Mouse (Mus musculus) testis, adult 2 months (tissue): Measurements from ENCODE around the gene Cmc1. TPM values are rescaled to one million over a fixed set of nuclear protein-coding genes. Genes with fewer than 3 reads are reported as not detected.

Experiments used
- H3K27ac ChIP-seq: fragments of 200-500 bp; 2 replicates; pipeline ENCODE4 v1.5.1; 2012; ENCODE audit warnings: low read depth, low read length; ENCODE audit not compliant: control insufficient read depth, insufficient read depth
- H3K27me3 ChIP-seq: fragments of 200-500 bp; 2 replicates; pipeline ENCODE4 v1.6.1; 2012; ENCODE audit warnings: mild to moderate bottlenecking, low read length, moderate library complexity; ENCODE audit not compliant: control insufficient read depth, insufficient read depth
- H3K36me3 ChIP-seq: fragments of 200-500 bp; 2 replicates; pipeline ENCODE4 v1.6.1; 2012; ENCODE audit warnings: mild to moderate bottlenecking, low read length; ENCODE audit not compliant: control insufficient read depth, insufficient read depth
- H3K4me1 ChIP-seq: fragments of 200-500 bp; 2 replicates; pipeline ENCODE4 v1.6.1; 2012; ENCODE audit warnings: low read length; ENCODE audit not compliant: control insufficient read depth, insufficient read depth
- H3K4me3 ChIP-seq: fragments of 200-500 bp; 2 replicates; pipeline ENCODE4 v1.5.1; 2012; ENCODE audit warnings: low read depth, mild to moderate bottlenecking, low read length, moderate library complexity, mixed read lengths; ENCODE audit not compliant: control insufficient read depth
- CTCF ChIP-seq: fragments of 200-500 bp; IDR thresholded peaks from 2 replicates; pipeline ENCODE4 v1.5.1; 2012; ENCODE audit warnings: low read depth, mild to moderate bottlenecking, inconsistent platforms, low read length, moderate library complexity; ENCODE audit not compliant: control insufficient read depth, insufficient read depth, insufficient replicate concordance
- POLR2A ChIP-seq: fragments of 200-500 bp; IDR thresholded peaks from 2 replicates; pipeline ENCODE4 v1.6.1; 2012; ENCODE audit warnings: low read depth, mild to moderate bottlenecking, inconsistent platforms, low read length, moderate library complexity; ENCODE audit not compliant: control insufficient read depth
- polyA plus RNA-seq: library from polyadenylated mRNA; depleted of rRNA; stranded (reverse); fragments of >200 nt; gene quantifications from 2 replicates; pipeline ENCODE4 v1.2.3, GENCODE M21; 2012

The Cmc1 gene
- polyA plus RNA-seq, 1 experiment = 3.0 TPM

DNA sequence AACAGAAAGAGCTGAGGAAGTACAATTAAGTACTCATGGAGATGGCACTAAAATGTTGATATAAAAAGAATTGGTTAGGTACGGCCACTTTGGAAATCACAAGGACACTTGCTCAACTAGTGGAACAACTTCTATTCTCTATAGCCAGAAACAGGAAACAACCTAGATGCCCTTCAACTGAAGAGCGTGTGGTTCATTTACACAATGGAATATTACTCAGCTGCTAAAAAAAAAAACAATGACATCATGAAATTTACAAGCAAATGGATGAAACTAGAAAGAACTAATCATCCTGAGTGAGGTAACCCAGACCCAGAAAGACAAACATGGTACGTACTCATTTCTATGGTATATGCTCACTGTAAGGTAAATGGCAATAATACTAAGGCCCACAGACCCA lies 76.6 kb downstream of the Cmc1 start:
- TF ChIP-seq CTCF (no peak), POLR2A (no peak)
- Histone ChIP-seq H3K4me1 (peaks cover 4% of the 10 kb centered on the region; the same call in 1 of the 2 replicates), H3K36me3 (no peaks in the 10 kb centered on the region), H3K4me3 (no peak overlapping the region), H3K27ac (no peak overlapping the region), H3K27me3 (no peaks in the 10 kb centered on the region)

DNA sequence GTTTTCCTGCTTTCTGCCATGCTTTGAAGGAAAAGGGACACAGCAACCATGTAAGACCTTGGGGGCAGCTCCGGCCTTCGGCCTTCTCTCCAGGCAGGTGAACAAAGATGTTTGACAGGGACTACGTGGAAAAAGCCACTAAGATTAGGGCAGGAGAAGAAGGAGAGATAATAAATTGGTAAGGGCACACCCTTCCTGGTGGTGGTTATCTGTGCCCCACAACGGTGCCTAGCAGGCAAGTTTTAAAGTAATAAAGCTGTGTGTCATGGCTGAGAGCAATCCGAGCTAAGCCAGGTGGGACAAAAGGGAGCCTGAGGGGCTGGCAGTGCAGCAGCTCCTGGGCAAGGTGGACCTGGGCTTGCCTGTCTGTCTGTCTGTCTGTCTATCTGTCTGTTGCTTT lies 77.9 kb downstream of the Cmc1 start:
- no peak overlapping the region for H3K4me3 ChIP-seq
- no peak overlapping the region for H3K27ac ChIP-seq
- TF ChIP-seq POLR2A (no peak), CTCF (no peak)
- no peaks in the 10 kb centered on the region for H3K36me3 ChIP-seq
- no peaks in the 10 kb centered on the region for H3K4me1 ChIP-seq
- H3K27me3 ChIP-seq = no peaks in the 10 kb centered on the region

DNA sequence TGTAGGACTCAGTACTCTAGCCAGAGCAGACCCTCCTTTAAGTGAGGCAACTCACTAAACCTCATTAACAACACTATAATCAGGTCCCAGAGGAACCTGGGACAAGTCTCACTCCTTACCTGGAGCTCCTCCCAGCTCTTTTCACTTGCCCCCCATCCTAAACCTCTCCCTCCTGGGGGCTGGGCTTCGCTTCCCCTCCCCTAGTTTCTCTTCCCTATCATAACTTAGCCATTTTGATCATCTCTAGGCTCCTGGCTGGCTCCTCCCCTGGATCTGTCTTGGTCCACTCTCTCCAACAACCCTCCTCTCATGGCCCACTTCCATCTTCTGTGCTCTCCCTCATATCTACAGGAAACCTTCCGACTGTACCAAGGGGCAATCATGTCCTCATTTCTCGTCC lies 78.6 kb downstream of the Cmc1 start:
- Histone ChIP-seq H3K27ac (no peak overlapping the region), H3K4me1 (no peaks in the 10 kb centered on the region), H3K36me3 (no peaks in the 10 kb centered on the region), H3K27me3 (no peaks in the 10 kb centered on the region), H3K4me3 (no peak overlapping the region)
- TF ChIP-seq CTCF (no peak), POLR2A (no peak)

DNA sequence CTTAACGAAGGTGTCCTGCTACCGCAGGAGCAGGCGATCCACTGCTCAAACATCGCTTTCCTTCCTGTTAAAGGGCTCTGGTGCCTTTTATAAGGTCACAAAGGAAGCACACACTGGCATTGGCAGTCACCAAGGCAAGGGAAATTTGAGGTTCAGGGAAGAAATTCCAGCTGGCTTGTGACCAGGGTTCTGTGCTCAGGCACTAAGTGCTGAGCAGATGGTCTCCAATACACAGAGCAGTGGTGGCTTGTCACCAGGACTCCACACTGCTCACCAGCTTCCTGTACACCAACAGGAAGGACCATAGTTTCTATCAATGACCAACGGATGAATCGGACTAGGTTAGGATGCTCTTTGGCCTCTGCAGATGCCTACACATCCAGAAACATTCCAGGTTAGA lies 79.5 kb downstream of the Cmc1 start:
- no peak overlapping the region; the same call in 1 of the 2 replicates for H3K4me3 ChIP-seq
- no peaks in the 10 kb centered on the region for H3K36me3 ChIP-seq
- TF ChIP-seq POLR2A = no peak
- TF ChIP-seq CTCF = no peak
- no peak overlapping the region for H3K27ac ChIP-seq
- H3K4me1 ChIP-seq = no peaks in the 10 kb centered on the region
- no peaks in the 10 kb centered on the region for H3K27me3 ChIP-seq

DNA sequence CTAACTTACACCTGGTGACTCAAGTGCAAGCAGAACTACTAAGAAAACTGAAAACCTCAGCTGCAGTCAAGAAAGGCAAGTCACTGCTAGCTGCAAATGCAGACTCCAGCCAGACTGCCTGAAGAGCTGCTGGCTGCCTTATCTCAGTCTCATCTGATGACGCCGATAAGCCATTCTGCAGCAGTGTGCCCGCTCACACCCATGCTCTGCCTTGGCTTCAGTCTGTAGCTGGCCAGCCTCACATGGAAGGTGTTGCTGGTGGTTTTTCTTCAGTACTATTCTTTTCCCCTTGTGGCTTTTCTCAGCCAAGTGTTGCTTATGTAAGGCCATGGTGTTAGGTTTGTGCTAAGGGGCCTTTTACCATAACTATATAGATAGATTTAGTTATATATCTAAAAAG lies 90.9 kb downstream of the Cmc1 start:
- H3K4me1 ChIP-seq = no peaks in the 10 kb centered on the region
- no peaks in the 10 kb centered on the region for H3K27me3 ChIP-seq
- H3K4me3 ChIP-seq = no peak overlapping the region
- no peak overlapping the region for H3K27ac ChIP-seq
- TF ChIP-seq CTCF = no peak
- no peak for TF ChIP-seq POLR2A
- H3K36me3 ChIP-seq = peaks cover 1% of the 10 kb centered on the region; the same call in 1 of the 2 replicates

DNA sequence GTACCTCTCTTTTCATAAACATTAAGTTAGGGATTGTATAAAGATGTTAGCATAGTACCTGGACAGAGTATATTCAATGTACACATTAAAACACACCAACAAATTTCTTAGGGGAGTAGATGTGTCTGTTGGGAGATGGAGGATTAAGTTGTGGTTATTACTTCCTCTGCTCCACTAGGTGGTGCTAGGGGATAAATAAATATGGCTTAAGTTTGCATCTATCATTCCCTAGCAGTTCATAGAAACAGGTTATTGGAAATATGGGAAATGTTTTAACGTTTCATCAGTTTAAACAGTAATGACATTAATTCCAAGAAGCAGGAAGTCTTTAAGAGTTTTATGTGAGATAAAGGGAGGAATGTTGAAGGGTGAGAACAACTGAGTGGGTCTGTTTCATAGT lies 96.7 kb downstream of the Cmc1 start:
- TF ChIP-seq CTCF = no peak
- no peak for TF ChIP-seq POLR2A
- peaks cover 3% of the 10 kb centered on the region; the same call in 1 of the 2 replicates for H3K36me3 ChIP-seq
- no peaks in the 10 kb centered on the region for H3K4me1 ChIP-seq
- H3K4me3 ChIP-seq = no peak overlapping the region
- H3K27me3 ChIP-seq = no peaks in the 10 kb centered on the region
- no peak overlapping the region for H3K27ac ChIP-seq

DNA sequence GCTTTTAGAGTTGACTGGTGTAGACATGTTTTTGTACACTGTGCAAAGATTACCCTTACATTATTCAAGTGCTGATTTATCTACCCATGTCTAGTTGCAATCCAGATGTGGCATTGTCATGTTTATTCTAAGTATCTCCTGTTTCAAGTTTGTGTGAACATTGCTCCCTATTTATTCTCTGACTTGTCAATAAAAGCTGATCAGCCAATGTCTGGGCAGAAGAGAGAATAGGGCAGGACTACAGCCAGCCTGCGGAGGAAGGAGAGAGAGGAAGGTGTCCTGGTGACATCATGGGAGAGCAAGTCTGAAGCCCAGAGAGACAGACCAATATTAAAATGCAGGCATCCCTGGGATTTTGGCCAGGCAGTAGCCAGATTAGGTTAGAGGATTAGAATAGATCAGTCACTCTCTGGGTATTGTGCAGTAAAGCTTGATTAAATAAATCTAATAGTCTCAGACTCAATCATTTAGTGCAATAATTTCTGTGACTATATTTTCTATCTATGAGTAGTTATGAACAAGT lies 104.9 kb downstream of the Cmc1 start:
- Histone ChIP-seq H3K4me1 (no peaks in the 10 kb centered on the region), H3K36me3 (0 out of 2 replicates have a peak, but pooled peaks cover 2% of the 10 kb centered on the region), H3K27me3 (no peaks in the 10 kb centered on the region), H3K4me3 (no peak overlapping the region), H3K27ac (no peak overlapping the region)
- TF ChIP-seq CTCF = no peak
- no peak for TF ChIP-seq POLR2A

DNA sequence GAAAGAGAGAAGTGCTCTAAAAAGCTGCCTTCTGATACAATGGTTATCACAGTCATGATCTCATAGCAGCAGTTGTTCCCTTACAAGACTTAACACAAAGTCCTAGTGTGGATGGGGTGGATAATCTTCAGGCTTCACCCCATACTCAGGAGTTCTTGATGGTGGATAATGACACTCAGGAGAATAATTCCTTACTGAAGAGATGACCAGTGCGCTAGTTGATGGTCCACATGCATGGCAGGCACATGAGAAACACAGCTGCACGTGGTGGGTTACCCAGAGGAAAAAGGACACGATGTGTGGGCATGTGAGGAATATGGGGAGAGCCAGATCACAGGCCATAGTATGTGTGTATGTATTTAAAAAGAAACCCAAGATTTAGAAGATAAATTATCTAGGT lies 106.4 kb downstream of the Cmc1 start:
- Histone ChIP-seq H3K27ac (no peak overlapping the region), H3K4me1 (no peaks in the 10 kb centered on the region), H3K27me3 (no peaks in the 10 kb centered on the region), H3K36me3 (0 out of 2 replicates have a peak, but pooled peaks cover 2% of the 10 kb centered on the region), H3K4me3 (no peak overlapping the region)
- TF ChIP-seq CTCF (no peak), POLR2A (no peak)

DNA sequence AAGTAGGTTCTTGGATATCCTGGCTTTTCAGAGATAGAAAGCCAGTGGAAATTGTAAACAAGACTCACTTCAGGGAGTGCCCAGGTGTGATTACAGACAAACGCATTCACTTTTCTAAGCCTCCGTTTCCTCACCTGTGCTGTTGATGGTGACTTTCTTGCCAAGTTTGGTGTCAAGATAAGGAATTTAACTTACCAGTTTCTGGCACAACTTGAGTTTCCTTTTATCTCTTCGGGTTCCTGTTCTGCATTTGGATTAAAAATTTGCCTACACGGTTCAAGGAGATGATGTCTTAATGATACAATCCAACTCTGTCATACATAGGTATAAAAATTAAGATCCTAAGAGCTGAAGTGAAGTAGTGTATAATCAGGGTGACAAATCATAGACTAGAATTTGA lies 107.2 kb downstream of the Cmc1 start:
- H3K27me3 ChIP-seq = no peaks in the 10 kb centered on the region
- no peaks in the 10 kb centered on the region for H3K4me1 ChIP-seq
- no peak overlapping the region for H3K27ac ChIP-seq
- no peak overlapping the region; the same call in 1 of the 2 replicates for H3K4me3 ChIP-seq
- TF ChIP-seq POLR2A (no peak), CTCF (no peak)
- no peaks in the 10 kb centered on the region for H3K36me3 ChIP-seq
